Mouse (Mus musculus) layer of hippocampus, postnatal 36 days (tissue): ENCODE measurements at regions not wholly inside any gene's neighbourhood (a gene's known extent, or its start where the extent isn't known, plus 50 kb on each side); places are given as distances from the start of the nearest gene placed in this dataset.

Source experiments
- DNase-seq, 2 experiments: peaks; one replicate each; pipeline ENCODE4 v3.0.0; 2022

GRCm38 (mm10) chr13:51930931-51931330, 84.5 kb downstream of the Gadd45g start:
- DNase-seq, result no peak

GRCm38 (mm10) chr13:51935827-51936226, 89.3 kb downstream of the Gadd45g start:
- no peak for DNase-seq

GRCm38 (mm10) chr13:51936441-51936840, 90.0 kb downstream of the Gadd45g start:
- no peak for DNase-seq

GRCm38 (mm10) chr13:51937898-51938297, 91.4 kb downstream of the Gadd45g start:
- DNase-seq, result no peak

GRCm38 (mm10) chr13:51939262-51939661, 92.8 kb downstream of the Gadd45g start:
- no peak for DNase-seq

- DNase-seq, result no peak
Observed at GRCm38 (mm10) chr13:51939715-51940114, 93.2 kb downstream of the Gadd45g start.

GRCm38 (mm10) chr13:51946171-51946570, 99.7 kb downstream of the Gadd45g start:
- no peak for DNase-seq

- DNase-seq, result no peak
Observed at GRCm38 (mm10) chr13:51948896-51949295, 102.4 kb downstream of the Gadd45g start.

- DNase-seq, result no peak
Observed at GRCm38 (mm10) chr13:51951506-51952038, 105.1 kb downstream of the Gadd45g start.

- no peak for DNase-seq
Observed at GRCm38 (mm10) chr13:51953084-51953483, 106.6 kb downstream of the Gadd45g start.

- DNase-seq, result no peak
Observed at GRCm38 (mm10) chr13:51953569-51953968, 107.1 kb downstream of the Gadd45g start.

GRCm38 (mm10) chr13:51957101-51957500, 110.6 kb downstream of the Gadd45g start:
- peak in 1 of 2 experiments; percentile 23 for DNase-seq

GRCm38 (mm10) chr13:51959591-51959990, 113.1 kb downstream of the Gadd45g start:
- no peak for DNase-seq

- peak; percentile 35 to 45 for DNase-seq
Observed at GRCm38 (mm10) chr13:51960262-51960661, 113.8 kb downstream of the Gadd45g start.

- DNase-seq, result no peak
Observed at GRCm38 (mm10) chr13:51962191-51962611, 115.7 kb downstream of the Gadd45g start.

- no peak for DNase-seq
Observed at GRCm38 (mm10) chr13:51962676-51963075, 116.2 kb downstream of the Gadd45g start.

- DNase-seq, result no peak
Observed at GRCm38 (mm10) chr13:51963966-51964365, 117.5 kb downstream of the Gadd45g start.

- DNase-seq, result no peak
Observed at GRCm38 (mm10) chr13:51964416-51964815, 117.9 kb downstream of the Gadd45g start.

- no peak for DNase-seq
Observed at GRCm38 (mm10) chr13:51964921-51965320, 118.4 kb downstream of the Gadd45g start.

GRCm38 (mm10) chr13:51968103-51968502, 121.6 kb downstream of the Gadd45g start:
- DNase-seq, result no peak

- DNase-seq, result no peak
Observed at GRCm38 (mm10) chr13:51968796-51969195, 122.3 kb downstream of the Gadd45g start.

GRCm38 (mm10) chr13:51970051-51970450, 123.6 kb downstream of the Gadd45g start:
- no peak for DNase-seq

GRCm38 (mm10) chr13:51972656-51973310, 126.3 kb downstream of the Gadd45g start:
- DNase-seq, result no peak

GRCm38 (mm10) chr13:51973461-51973860, 127.0 kb downstream of the Gadd45g start:
- no peak for DNase-seq

- no peak for DNase-seq
Observed at GRCm38 (mm10) chr13:51974101-51974500, 127.6 kb downstream of the Gadd45g start.
